Mouse (Mus musculus): ENCODE measurements at regions not wholly inside any gene's neighbourhood (a gene's known extent, or its start where the extent isn't known, plus 50 kb on each side); places are given as distances from the start of the nearest gene placed in this dataset.
"Not testable (repeated sequence)": the region's sequence is repeated elsewhere in the genome, so short reads cannot be mapped to it uniquely, and the experiment has no call there.

DNA sequence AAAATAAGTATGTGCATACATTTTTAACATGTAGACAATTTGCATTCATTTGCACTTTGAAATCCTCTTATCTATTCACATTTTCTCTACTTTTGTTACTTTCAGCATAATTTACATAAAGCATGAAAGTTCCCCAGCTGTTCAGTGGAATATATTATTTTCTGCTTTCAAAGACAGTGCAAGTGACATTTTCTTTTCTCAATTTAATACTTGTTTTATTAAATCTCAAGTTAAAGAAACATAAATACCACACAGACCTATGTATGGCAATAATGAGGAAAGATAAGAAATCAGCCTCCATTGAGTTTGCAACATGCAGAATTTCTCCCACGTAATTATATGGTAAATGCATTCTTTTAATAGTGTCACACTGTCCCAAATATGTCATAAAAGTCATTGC is 1168.1 kb upstream of the Gje1 start:
- ATAC-seq (ENCODE audit: low read depth): no peak
- no peak overlapping the region for H3K27ac ChIP-seq (ENCODE audit: low read depth, low read length)
- 54% methylated on average over 1 of the region's 1 CpGs for WGBS
- no peak overlapping the region for H3K4me2 ChIP-seq (ENCODE audit: low read depth, low read length)
- H3K4me1 ChIP-seq (ENCODE audit: control insufficient read depth, insufficient read depth, low read length): no peaks in the 10 kb centered on the region
- H3K27me3 ChIP-seq (ENCODE audit: control insufficient read depth, insufficient read depth, low read length): no peaks in the 10 kb centered on the region
- no peaks in the 10 kb centered on the region for H3K36me3 ChIP-seq (ENCODE audit: control insufficient read depth, insufficient read depth, low read length)
- H3K4me3 ChIP-seq (ENCODE audit: low read depth, low read length): no peak overlapping the region
- no peak overlapping the region for H3K9ac ChIP-seq (replicated peaks; ENCODE audit: low read depth, low read length)
- no peaks in the 10 kb centered on the region for H3K9me3 ChIP-seq (ENCODE audit: control insufficient read depth, low read length)

DNA sequence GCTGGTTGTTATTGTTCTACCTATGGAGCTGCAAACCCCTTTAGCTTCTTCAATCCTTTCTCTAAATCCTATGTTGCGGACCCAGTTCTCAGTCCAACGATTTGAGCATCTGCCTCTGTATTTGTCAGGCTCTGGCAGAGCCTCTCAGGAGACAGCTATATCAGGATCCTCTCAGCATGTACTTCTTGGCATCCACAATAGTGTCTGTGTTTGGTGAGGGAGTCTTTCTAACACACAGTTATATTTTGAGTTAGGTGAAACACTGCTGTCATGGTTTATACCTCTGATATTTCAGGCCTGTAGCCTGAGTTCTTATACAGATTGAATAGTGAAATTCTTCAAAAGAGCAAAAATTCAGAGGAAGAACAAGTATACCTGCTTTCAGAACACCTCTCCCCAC is 1150.0 kb upstream of the Gje1 start:
- Histone ChIP-seq H3K27me3 (ENCODE audit: control insufficient read depth, insufficient read depth, low read length) (no peaks in the 10 kb centered on the region), H3K4me1 (ENCODE audit: control insufficient read depth, insufficient read depth, low read length) (no peaks in the 10 kb centered on the region), H3K4me2 (ENCODE audit: low read depth, low read length) (no peak overlapping the region), H3K27ac (ENCODE audit: low read depth, low read length) (no peak overlapping the region), H3K9me3 (ENCODE audit: control insufficient read depth, low read length) (no peaks in the 10 kb centered on the region), H3K4me3 (ENCODE audit: low read depth, low read length) (no peak overlapping the region), H3K36me3 (ENCODE audit: control insufficient read depth, insufficient read depth, low read length) (no peaks in the 10 kb centered on the region), H3K9ac (replicated peaks; ENCODE audit: low read depth, low read length) (no peak overlapping the region)
- ATAC-seq (ENCODE audit: low read depth): no peak
- 74% methylated on average over 2 of the region's 2 CpGs for WGBS

DNA sequence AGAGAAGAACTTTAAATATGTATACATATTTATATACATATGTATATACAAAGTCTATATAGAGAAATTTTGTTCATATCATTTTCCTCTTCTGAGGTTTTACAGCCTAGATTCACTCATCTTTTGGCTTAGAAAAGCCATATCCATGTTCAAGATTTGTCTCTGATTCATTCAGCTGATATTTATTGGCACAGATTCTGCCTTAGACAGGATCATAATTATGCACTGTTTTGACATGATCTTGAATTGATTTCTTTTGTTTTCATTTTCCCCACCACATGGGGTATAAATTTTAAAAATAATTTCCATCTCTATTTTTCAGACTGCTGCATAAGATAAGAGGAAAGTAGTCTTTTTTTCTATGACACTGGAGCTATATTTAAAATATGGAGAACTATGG is 1148.9 kb upstream of the Gje1 start:
- Histone ChIP-seq H3K27ac (ENCODE audit: low read depth, low read length) (no peak overlapping the region), H3K9ac (replicated peaks; ENCODE audit: low read depth, low read length) (no peak overlapping the region), H3K4me1 (ENCODE audit: control insufficient read depth, insufficient read depth, low read length) (no peaks in the 10 kb centered on the region), H3K36me3 (ENCODE audit: control insufficient read depth, insufficient read depth, low read length) (no peaks in the 10 kb centered on the region), H3K9me3 (ENCODE audit: control insufficient read depth, low read length) (no peaks in the 10 kb centered on the region), H3K4me2 (ENCODE audit: low read depth, low read length) (no peak overlapping the region), H3K27me3 (ENCODE audit: control insufficient read depth, insufficient read depth, low read length) (no peaks in the 10 kb centered on the region), H3K4me3 (ENCODE audit: low read depth, low read length) (no peak overlapping the region)
- ATAC-seq (ENCODE audit: low read depth): no peak

DNA sequence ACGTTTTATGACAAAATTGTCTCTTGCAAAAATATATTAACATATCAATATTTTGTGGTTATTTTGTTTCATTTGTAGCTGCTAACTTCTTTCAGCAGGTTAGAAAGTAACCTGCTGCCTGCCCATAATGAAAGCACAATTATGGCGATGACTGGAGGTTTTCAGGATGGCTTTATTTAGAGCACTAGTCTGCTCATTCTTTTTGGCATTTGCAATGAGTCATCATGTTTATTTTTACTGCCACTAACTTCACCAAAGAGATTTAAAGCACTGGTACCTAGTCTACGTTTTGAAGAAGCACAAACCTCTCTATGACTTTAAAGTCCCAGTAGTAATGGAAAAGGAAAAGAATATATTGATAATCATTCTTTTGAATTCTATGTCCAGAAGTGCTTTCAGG is 1123.4 kb upstream of the Gje1 start:
- no peak overlapping the region for H3K27ac ChIP-seq (ENCODE audit: low read depth, low read length)
- H3K4me1 ChIP-seq (ENCODE audit: control insufficient read depth, insufficient read depth, low read length): no peaks in the 10 kb centered on the region
- no peak overlapping the region for H3K4me2 ChIP-seq (ENCODE audit: low read depth, low read length)
- no peak for ATAC-seq (ENCODE audit: low read depth)
- H3K9ac ChIP-seq (replicated peaks; ENCODE audit: low read depth, low read length): no peak overlapping the region
- whole genome bisulfite sequencing: 83% methylated on average over 3 of the region's 3 CpGs
- H3K4me3 ChIP-seq (ENCODE audit: low read depth, low read length): no peak overlapping the region
- no peaks in the 10 kb centered on the region for H3K9me3 ChIP-seq (ENCODE audit: control insufficient read depth, low read length)
- no peaks in the 10 kb centered on the region for H3K27me3 ChIP-seq (ENCODE audit: control insufficient read depth, insufficient read depth, low read length)
- H3K36me3 ChIP-seq (ENCODE audit: control insufficient read depth, insufficient read depth, low read length): no peaks in the 10 kb centered on the region

DNA sequence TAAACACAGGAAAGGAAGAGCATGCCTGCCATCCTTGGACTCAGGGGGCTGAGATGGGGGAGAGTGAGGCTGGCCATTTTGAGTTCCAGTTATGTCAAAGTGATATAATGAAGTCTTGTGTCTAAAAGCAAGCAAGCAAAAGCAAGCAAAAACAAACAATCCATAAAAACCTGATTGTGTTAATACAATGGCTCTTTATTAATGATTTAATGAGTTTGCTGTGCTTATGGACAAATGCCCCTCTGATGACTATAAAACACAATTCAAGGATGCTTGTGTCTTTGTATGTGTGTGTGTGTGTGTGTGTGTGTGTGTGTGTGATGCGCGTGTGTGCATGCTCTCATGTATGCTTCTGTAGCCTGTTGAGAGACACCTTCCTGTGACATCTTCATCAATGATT is 1114.3 kb upstream of the Gje1 start:
- ATAC-seq (ENCODE audit: low read depth): no peak
- Histone ChIP-seq H3K9me3 (ENCODE audit: control insufficient read depth, low read length) (no peaks in the 10 kb centered on the region), H3K4me3 (ENCODE audit: low read depth, low read length) (no peak overlapping the region), H3K4me2 (ENCODE audit: low read depth, low read length) (no peak overlapping the region), H3K4me1 (ENCODE audit: control insufficient read depth, insufficient read depth, low read length) (no peaks in the 10 kb centered on the region), H3K36me3 (ENCODE audit: control insufficient read depth, insufficient read depth, low read length) (no peaks in the 10 kb centered on the region), H3K27me3 (ENCODE audit: control insufficient read depth, insufficient read depth, low read length) (no peaks in the 10 kb centered on the region), H3K9ac (replicated peaks; ENCODE audit: low read depth, low read length) (no peak overlapping the region), H3K27ac (ENCODE audit: low read depth, low read length) (no peak overlapping the region)
- 96% methylated on average over 2 of the region's 2 CpGs for WGBS

DNA sequence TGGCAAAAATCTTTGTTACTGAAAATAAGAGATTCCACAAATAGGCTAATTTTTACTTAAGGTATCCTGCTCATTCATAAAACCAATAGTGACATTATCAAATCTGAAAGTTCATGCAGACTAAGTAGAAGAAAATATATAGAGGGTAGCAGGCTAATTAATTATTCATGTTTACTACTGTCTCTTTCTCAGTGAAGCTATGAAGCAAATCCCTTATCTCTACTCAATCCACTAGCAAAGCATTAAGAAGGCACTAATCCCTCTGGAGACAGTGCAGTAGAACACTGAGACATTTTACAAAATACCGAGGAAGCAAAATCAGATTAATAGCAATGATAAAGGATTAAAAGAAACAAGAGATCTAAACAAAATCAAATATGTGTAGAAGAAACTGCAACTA is 1107.4 kb upstream of the Gje1 start:
- H3K27me3 ChIP-seq (ENCODE audit: control insufficient read depth, insufficient read depth, low read length): no peaks in the 10 kb centered on the region
- no peaks in the 10 kb centered on the region for H3K9me3 ChIP-seq (ENCODE audit: control insufficient read depth, low read length)
- H3K4me2 ChIP-seq (ENCODE audit: low read depth, low read length): no peak overlapping the region
- 63% methylated on average over 1 of the region's 1 CpGs for WGBS
- H3K27ac ChIP-seq (ENCODE audit: low read depth, low read length): no peak overlapping the region
- no peaks in the 10 kb centered on the region for H3K4me1 ChIP-seq (ENCODE audit: control insufficient read depth, insufficient read depth, low read length)
- no peak overlapping the region for H3K4me3 ChIP-seq (ENCODE audit: low read depth, low read length)
- no peaks in the 10 kb centered on the region for H3K36me3 ChIP-seq (ENCODE audit: control insufficient read depth, insufficient read depth, low read length)
- H3K9ac ChIP-seq (replicated peaks; ENCODE audit: low read depth, low read length): no peak overlapping the region
- ATAC-seq (ENCODE audit: low read depth): no peak

DNA sequence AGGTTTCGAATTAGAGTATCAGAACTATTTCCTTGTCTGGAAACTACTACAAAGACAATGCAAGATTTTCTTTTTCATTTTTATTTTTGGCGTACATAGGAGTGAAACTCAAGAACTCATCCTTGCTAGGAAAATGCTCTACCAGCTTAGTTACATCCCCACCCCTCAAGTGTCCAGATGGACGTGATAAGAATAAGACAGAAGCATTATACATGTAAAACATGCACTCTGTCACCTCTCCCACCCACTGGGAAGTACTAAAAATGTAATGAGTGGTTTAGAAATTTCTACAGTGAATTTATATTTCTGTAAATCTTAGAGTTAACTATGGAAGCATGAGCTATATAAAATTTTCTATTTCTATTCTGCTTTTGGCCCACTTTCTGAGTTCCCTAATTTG is 1089.3 kb upstream of the Gje1 start:
- Histone ChIP-seq H3K9ac (replicated peaks; ENCODE audit: low read depth, low read length) (no peak overlapping the region), H3K4me1 (ENCODE audit: control insufficient read depth, insufficient read depth, low read length) (no peaks in the 10 kb centered on the region), H3K36me3 (ENCODE audit: control insufficient read depth, insufficient read depth, low read length) (no peaks in the 10 kb centered on the region), H3K27ac (ENCODE audit: low read depth, low read length) (no peak overlapping the region), H3K27me3 (ENCODE audit: control insufficient read depth, insufficient read depth, low read length) (no peaks in the 10 kb centered on the region), H3K4me2 (ENCODE audit: low read depth, low read length) (no peak overlapping the region), H3K4me3 (ENCODE audit: low read depth, low read length) (no peak overlapping the region), H3K9me3 (ENCODE audit: control insufficient read depth, low read length) (no peaks in the 10 kb centered on the region)
- ATAC-seq (ENCODE audit: low read depth): no peak
- WGBS: 89% methylated on average over 3 of the region's 3 CpGs

DNA sequence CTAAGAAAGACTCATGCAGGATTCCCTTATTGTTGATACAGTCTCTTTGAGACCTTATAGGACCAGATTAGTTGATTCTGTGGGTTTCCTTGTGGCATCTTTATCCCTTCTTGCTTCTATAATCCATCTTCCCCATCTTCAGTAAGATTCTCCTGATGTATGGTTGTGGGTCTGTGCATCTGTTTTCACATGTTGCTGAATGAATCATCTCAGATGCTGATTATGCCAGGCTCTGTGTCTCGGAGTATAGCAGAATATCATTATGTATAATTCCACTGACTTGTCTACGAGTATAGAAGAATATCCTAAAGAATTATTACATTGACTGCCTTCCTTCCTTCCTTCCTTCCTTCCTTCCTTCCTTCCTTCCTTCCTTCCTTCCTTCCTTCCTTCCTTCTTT is 1087.8 kb upstream of the Gje1 start:
- 92% methylated on average over 2 of the region's 2 CpGs for WGBS
- Histone ChIP-seq H3K4me1 (ENCODE audit: control insufficient read depth, insufficient read depth, low read length) (no peaks in the 10 kb centered on the region), H3K27me3 (ENCODE audit: control insufficient read depth, insufficient read depth, low read length) (no peaks in the 10 kb centered on the region), H3K9me3 (ENCODE audit: control insufficient read depth, low read length) (no peaks in the 10 kb centered on the region), H3K4me2 (ENCODE audit: low read depth, low read length) (no peak overlapping the region), H3K27ac (ENCODE audit: low read depth, low read length) (no peak overlapping the region), H3K36me3 (ENCODE audit: control insufficient read depth, insufficient read depth, low read length) (no peaks in the 10 kb centered on the region), H3K4me3 (ENCODE audit: low read depth, low read length) (no peak overlapping the region), H3K9ac (replicated peaks; ENCODE audit: low read depth, low read length) (no peak overlapping the region)
- ATAC-seq (ENCODE audit: low read depth): no peak

DNA sequence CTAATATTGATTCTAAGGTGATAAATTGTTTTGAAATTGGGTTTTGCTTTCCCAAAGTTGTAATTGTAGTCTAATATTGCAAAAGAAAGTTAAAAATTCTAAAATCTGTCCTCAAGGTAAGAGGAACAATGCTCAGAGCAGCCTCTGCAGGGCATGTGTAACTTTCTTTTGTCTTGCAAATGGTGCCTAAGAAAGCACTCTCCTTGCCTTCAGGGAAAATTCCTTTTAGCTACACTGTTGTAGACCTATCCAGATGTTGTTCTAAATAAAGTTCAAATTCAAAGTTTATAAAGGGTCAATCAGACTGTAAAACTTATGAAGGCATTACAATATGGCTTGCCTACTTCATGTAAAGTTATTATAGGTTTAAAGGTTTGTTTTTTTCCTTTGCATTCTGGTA is 1075.2 kb upstream of the Gje1 start:
- H3K4me2 ChIP-seq (ENCODE audit: low read depth, low read length); ATAC-seq (ENCODE audit: low read depth); H3K4me1 ChIP-seq (ENCODE audit: control insufficient read depth, insufficient read depth, low read length); H3K9me3 ChIP-seq (ENCODE audit: control insufficient read depth, low read length); H3K36me3 ChIP-seq (ENCODE audit: control insufficient read depth, insufficient read depth, low read length); H3K27me3 ChIP-seq (ENCODE audit: control insufficient read depth, insufficient read depth, low read length); H3K4me3 ChIP-seq (ENCODE audit: low read depth, low read length); H3K27ac ChIP-seq (ENCODE audit: low read depth, low read length); H3K9ac ChIP-seq (replicated peaks; ENCODE audit: low read depth, low read length): not testable (repeated sequence)

Data from neural tube, embryonic 14.5 days (tissue).